ENCODE assay signal across 10 mouse cellular contexts in genomic region chr9:69948964-69949363, GRCm38 (mm10). TPM values are rescaled to one million over a fixed set of nuclear protein-coding genes. Genes with fewer than 3 reads are reported as not detected.
DNase-seq lines count a peak whose midpoint lies in the region; ATAC-seq lines count a peak whose summit lies in the region.
"Had no signal": no experiment of that assay in that cellular context is flagged by ENCODE, and none has a peak within 500 bp of the region (broad histone marks: within the 10 kb centered on the region; RNA-seq: fewer than 3 reads in every experiment).

No protein-coding gene starts in this region.

- no peaks in the 10 kb centered on the region for H3K9me3 ChIP-seq in hindbrain, embryonic 10.5 days
- H3K9me3 ChIP-seq in hindbrain, embryonic 13.5 days, result no peaks in the 10 kb centered on the region
- no peaks in the 10 kb centered on the region for H3K9me3 ChIP-seq in limb, embryonic 11.5 days (ENCODE audit: control insufficient read depth, low read length)
- H3K9me3 ChIP-seq: embryonic facial prominence, embryonic 13.5 days; lung, embryonic 15.5 days had no signal

- no peak for ATAC-seq in hindbrain, embryonic 13.5 days (ENCODE audit: low FRiP score)
- no peak for ATAC-seq in limb, embryonic 11.5 days (ENCODE audit: insufficient number of reproducible peaks, low FRiP score, low TSS enrichment, low read depth)
- no peak for ATAC-seq in erythroblast, adult 5-6 weeks (replicated peaks; ENCODE audit: low FRiP score, poor library complexity, severe bottlenecking)

- no peak overlapping the region for H3K4me2 ChIP-seq in hindbrain, embryonic 13.5 days
- no peak overlapping the region for H3K4me2 ChIP-seq in limb, embryonic 11.5 days (ENCODE audit: low read depth, severe bottlenecking)
- H3K4me2 ChIP-seq: embryonic facial prominence, embryonic 13.5 days; lung, embryonic 15.5 days had no signal

- no peaks in the 10 kb centered on the region for H3K4me1 ChIP-seq in hindbrain, embryonic 10.5 days (replicated peaks)
- no peaks in the 10 kb centered on the region for H3K4me1 ChIP-seq in hindbrain, embryonic 13.5 days (replicated peaks)
- H3K4me1 ChIP-seq in limb, embryonic 11.5 days (ENCODE audit: control insufficient read depth, insufficient read depth, low read length), result no peaks in the 10 kb centered on the region
- H3K4me1 ChIP-seq: embryonic facial prominence, embryonic 13.5 days; lung, embryonic 15.5 days had no signal

- peak; percentile 35 for DNase-seq in hindbrain, embryonic 10.5 days (ENCODE audit: low spot score)
- DNase-seq in A20 (ENCODE audit: low read depth, low spot score), result peak; percentile 76
- peak; percentile 53 for DNase-seq in WW6 (ENCODE audit: low read depth, low spot score)
- peak; percentile 8 for DNase-seq in fibroblast of lung, adult 2 months (ENCODE audit: low read depth)
- DNase-seq in limb, embryonic 11.5 days (ENCODE audit: low spot score), result peak; percentile 67
- peak; percentile 31 for DNase-seq in retina, embryonic 14.5 days (ENCODE audit: low spot score)

- no peak overlapping the region for H3K4me3 ChIP-seq in hindbrain, embryonic 10.5 days
- H3K4me3 ChIP-seq in hindbrain, embryonic 13.5 days, result no peak overlapping the region
- no peak overlapping the region for H3K4me3 ChIP-seq in limb, embryonic 11.5 days (ENCODE audit: low read depth, low read length)
- H3K4me3 ChIP-seq: embryonic facial prominence, embryonic 13.5 days; lung, embryonic 15.5 days had no signal

- WGBS in hindbrain, embryonic 10.5 days, result 13% methylated on average over 2 of the region's 2 CpGs
- 17% methylated on average over 2 of the region's 2 CpGs for WGBS in hindbrain, embryonic 13.5 days
- 10% methylated on average over 2 of the region's 2 CpGs for WGBS in limb, embryonic 11.5 days

- no peaks in the 10 kb centered on the region for H3K36me3 ChIP-seq in hindbrain, embryonic 10.5 days
- no peaks in the 10 kb centered on the region for H3K36me3 ChIP-seq in hindbrain, embryonic 13.5 days
- no peaks in the 10 kb centered on the region for H3K36me3 ChIP-seq in limb, embryonic 11.5 days (ENCODE audit: control insufficient read depth, insufficient read depth, low read length)
- H3K36me3 ChIP-seq: embryonic facial prominence, embryonic 13.5 days; lung, embryonic 15.5 days had no signal

- no peak overlapping the region for H3K9ac ChIP-seq in hindbrain, embryonic 13.5 days
- no peak overlapping the region for H3K9ac ChIP-seq in limb, embryonic 11.5 days (ENCODE audit: low read length)
- H3K9ac ChIP-seq: embryonic facial prominence, embryonic 13.5 days; lung, embryonic 15.5 days had no signal

- no peak overlapping the region for H3K27ac ChIP-seq in hindbrain, embryonic 10.5 days
- no peak overlapping the region for H3K27ac ChIP-seq in hindbrain, embryonic 13.5 days
- H3K27ac ChIP-seq in limb, embryonic 11.5 days (replicated peaks; ENCODE audit: low read depth, low read length), result no peak overlapping the region
- H3K27ac ChIP-seq: embryonic facial prominence, embryonic 13.5 days; lung, embryonic 15.5 days had no signal

- no peaks in the 10 kb centered on the region for H3K27me3 ChIP-seq in hindbrain, embryonic 10.5 days (ENCODE audit: insufficient read depth, poor library complexity, severe bottlenecking)
- H3K27me3 ChIP-seq in hindbrain, embryonic 13.5 days, result no peaks in the 10 kb centered on the region
- H3K27me3 ChIP-seq in limb, embryonic 11.5 days (ENCODE audit: control insufficient read depth, insufficient read depth, low read length), result no peaks in the 10 kb centered on the region
- H3K27me3 ChIP-seq: embryonic facial prominence, embryonic 13.5 days; lung, embryonic 15.5 days had no signal

RNA-seq across cellular contexts. Expression of gene Bnip2, which starts 40.3 kb away (rescaled TPM):
- 87.0 and 99.8 TPM in 2 replicates for polyA plus RNA-seq in hindbrain, embryonic 10.5 days (2016; fragmentation: Nextera tagmentation; extraction: Ambion mirVana)
- polyA plus RNA-seq in hindbrain, embryonic 13.5 days (2015; fragmentation: Nextera tagmentation; extraction: Ambion mirVana), result 83.7 and 85.2 TPM in 2 replicates
- polyA plus RNA-seq in limb, embryonic 11.5 days (2014; fragmentation: Nextera tagmentation; extraction: Ambion mirVana), result 113 and 127 TPM in 2 replicates
- total RNA-seq in erythroblast, adult 5-6 weeks (2015; ENCODE audit: low replicate concordance), result 28.0 and 34.2 TPM in 2 replicates
- total RNA-seq in erythroblast, adult 5-6 weeks (2017; ENCODE audit: low replicate concordance), result 35.2 and 43.2 TPM in 2 replicates

Comparison
In these comparisons a context has a peak if more than half of its experiments do, and no peak if none do; other contexts are left out.
1. DNase-seq: peak in every context shown above with its lines; median percentile 76 in A20; 67 in limb, embryonic 11.5 days; 53 in WW6; 35 in hindbrain, embryonic 10.5 days; 31 in retina, embryonic 14.5 days; 8 in fibroblast of lung, adult 2 months.